Mouse (Mus musculus): ENCODE results near the gene Cdkn2c. TPM values are rescaled to one million over a fixed set of nuclear protein-coding genes. Genes with fewer than 3 reads are reported as not detected.
A peak's percentile ranks its signal among the peaks of the same experiment; 100 is the strongest.

Cdkn2c gene
- polyA plus RNA-seq, 1 experiment, result 124 TPM

GRCm38 (mm10) chr4:109664091-109664490, 2.9 kb downstream of the Cdkn2c start:
- Histone ChIP-seq H3K4me1 (ENCODE audit: control insufficient read depth, insufficient read depth, insufficient read length, low read length) (peaks cover under 1% of the 10 kb centered on the region; the same call in 1 of the 2 replicates), H3K4me3 (ENCODE audit: insufficient read depth, low read depth, low read length) (peak overlapping the region; percentile 60), H3K27ac (replicated peaks; ENCODE audit: low read depth, low read length) (peak overlapping the region; percentile 34; the same call in 1 of the 2 replicates)

- Histone ChIP-seq H3K27ac (replicated peaks; ENCODE audit: low read depth, low read length) (peak overlapping the region; percentile 28; the same call in 1 of the 2 replicates), H3K4me1 (ENCODE audit: control insufficient read depth, insufficient read depth, insufficient read length, low read length) (peaks cover 3% of the 10 kb centered on the region), H3K4me3 (ENCODE audit: insufficient read depth, low read depth, low read length) (peak overlapping the region; percentile 40)
Observed at GRCm38 (mm10) chr4:109662271-109662670, 4.7 kb downstream of the Cdkn2c start.

GRCm38 (mm10) chr4:109661183-109661582, 5.8 kb downstream of the Cdkn2c start:
- Histone ChIP-seq H3K4me1 (ENCODE audit: control insufficient read depth, insufficient read depth, insufficient read length, low read length) (peaks cover 3% of the 10 kb centered on the region), H3K4me3 (ENCODE audit: insufficient read depth, low read depth, low read length) (peak overlapping the region; percentile 38; the same call in 1 of the 2 replicates), H3K27ac (replicated peaks; ENCODE audit: low read depth, low read length) (peak overlapping the region; percentile 53)

GRCm38 (mm10) chr4:109660568-109660967, 6.4 kb downstream of the Cdkn2c start:
- Histone ChIP-seq H3K4me1 (ENCODE audit: control insufficient read depth, insufficient read depth, insufficient read length, low read length) (peaks cover 3% of the 10 kb centered on the region), H3K4me3 (ENCODE audit: insufficient read depth, low read depth, low read length) (no peak overlapping the region), H3K27ac (replicated peaks; ENCODE audit: low read depth, low read length) (no peak overlapping the region; the same call in 1 of the 2 replicates)

- H3K4me1 ChIP-seq (ENCODE audit: control insufficient read depth, insufficient read depth, insufficient read length, low read length), result peaks cover 3% of the 10 kb centered on the region
Observed at GRCm38 (mm10) chr4:109659571-109659970, 7.4 kb downstream of the Cdkn2c start.

GRCm38 (mm10) chr4:109658826-109659225, 8.2 kb downstream of the Cdkn2c start:
- Histone ChIP-seq H3K27ac (replicated peaks; ENCODE audit: low read depth, low read length) (peak overlapping the region; percentile 86), H3K4me1 (ENCODE audit: control insufficient read depth, insufficient read depth, insufficient read length, low read length) (peaks cover 3% of the 10 kb centered on the region), H3K4me3 (ENCODE audit: insufficient read depth, low read depth, low read length) (peak overlapping the region; percentile 90)

More at GRCm38 (mm10) chr4:109659571-109659970, 7.4 kb downstream of the Cdkn2c start:
- Histone ChIP-seq H3K27ac (replicated peaks; ENCODE audit: low read depth, low read length) (0 out of 2 replicates have a peak overlapping the region, but pooled peaks have one; percentile 33), H3K4me3 (ENCODE audit: insufficient read depth, low read depth, low read length) (no peak overlapping the region)

GRCm38 (mm10) chr4:109657851-109658500, 9.0 kb downstream of the Cdkn2c start:
- Histone ChIP-seq H3K27ac (replicated peaks; ENCODE audit: low read depth, low read length) (peak overlapping the region; percentile 86), H3K4me1 (ENCODE audit: control insufficient read depth, insufficient read depth, insufficient read length, low read length) (peaks cover 3% of the 10 kb centered on the region), H3K4me3 (ENCODE audit: insufficient read depth, low read depth, low read length) (peak overlapping the region; percentile 90)

- Histone ChIP-seq H3K4me1 (ENCODE audit: control insufficient read depth, insufficient read depth, insufficient read length, low read length) (peaks cover 3% of the 10 kb centered on the region), H3K27ac (replicated peaks; ENCODE audit: low read depth, low read length) (peak overlapping the region; percentile 86)
Observed at GRCm38 (mm10) chr4:109657021-109657850, 9.8 kb downstream of the Cdkn2c start.

GRCm38 (mm10) chr4:109656301-109656700, 10.7 kb downstream of the Cdkn2c start:
- H3K4me3 ChIP-seq (ENCODE audit: insufficient read depth, low read depth, low read length), result peak overlapping the region; percentile 90

More at GRCm38 (mm10) chr4:109657021-109657850, 9.8 kb downstream of the Cdkn2c start:
- H3K4me3 ChIP-seq (ENCODE audit: insufficient read depth, low read depth, low read length), result peak overlapping the region; percentile 90

GRCm38 (mm10) chr4:109655738-109656137, 11.3 kb downstream of the Cdkn2c start:
- Histone ChIP-seq H3K27ac (replicated peaks; ENCODE audit: low read depth, low read length) (peak overlapping the region; percentile 45), H3K4me3 (ENCODE audit: insufficient read depth, low read depth, low read length) (no peak overlapping the region), H3K4me1 (ENCODE audit: control insufficient read depth, insufficient read depth, insufficient read length, low read length) (peaks cover 3% of the 10 kb centered on the region)

More at GRCm38 (mm10) chr4:109656301-109656700, 10.7 kb downstream of the Cdkn2c start:
- peak overlapping the region; percentile 86 for H3K27ac ChIP-seq (replicated peaks; ENCODE audit: low read depth, low read length)
- H3K4me1 ChIP-seq (ENCODE audit: control insufficient read depth, insufficient read depth, insufficient read length, low read length), result peaks cover 3% of the 10 kb centered on the region

GRCm38 (mm10) chr4:109654701-109655100, 12.3 kb downstream of the Cdkn2c start:
- H3K27ac ChIP-seq (replicated peaks; ENCODE audit: low read depth, low read length), result no peak overlapping the region

GRCm38 (mm10) chr4:109653251-109653650, 13.7 kb downstream of the Cdkn2c start:
- H3K27ac ChIP-seq (replicated peaks; ENCODE audit: low read depth, low read length), result no peak overlapping the region
- no peaks in the 10 kb centered on the region for H3K4me1 ChIP-seq (ENCODE audit: control insufficient read depth, insufficient read depth, insufficient read length, low read length)
- H3K4me3 ChIP-seq (ENCODE audit: insufficient read depth, low read depth, low read length), result no peak overlapping the region

More at GRCm38 (mm10) chr4:109654701-109655100, 12.3 kb downstream of the Cdkn2c start:
- H3K4me1 ChIP-seq (ENCODE audit: control insufficient read depth, insufficient read depth, insufficient read length, low read length), result peaks cover 3% of the 10 kb centered on the region
- no peak overlapping the region for H3K4me3 ChIP-seq (ENCODE audit: insufficient read depth, low read depth, low read length)

GRCm38 (mm10) chr4:109649331-109649730, 17.7 kb downstream of the Cdkn2c start:
- Histone ChIP-seq H3K4me3 (ENCODE audit: insufficient read depth, low read depth, low read length) (no peak overlapping the region), H3K27ac (replicated peaks; ENCODE audit: low read depth, low read length) (no peak overlapping the region), H3K4me1 (ENCODE audit: control insufficient read depth, insufficient read depth, insufficient read length, low read length) (no peaks in the 10 kb centered on the region)

- H3K4me1 ChIP-seq (ENCODE audit: control insufficient read depth, insufficient read depth, insufficient read length, low read length), result no peaks in the 10 kb centered on the region
- H3K27ac ChIP-seq (replicated peaks; ENCODE audit: low read depth, low read length), result no peak overlapping the region
- H3K4me3 ChIP-seq (ENCODE audit: insufficient read depth, low read depth, low read length), result no peak overlapping the region
Observed at GRCm38 (mm10) chr4:109647281-109647680, 19.7 kb downstream of the Cdkn2c start.

GRCm38 (mm10) chr4:109641451-109641850, 25.5 kb downstream of the Cdkn2c start:
- peaks cover 11% of the 10 kb centered on the region for H3K4me1 ChIP-seq (ENCODE audit: control insufficient read depth, insufficient read depth, insufficient read length, low read length)
- H3K27ac ChIP-seq (replicated peaks; ENCODE audit: low read depth, low read length), result no peak overlapping the region
- H3K4me3 ChIP-seq (ENCODE audit: insufficient read depth, low read depth, low read length), result no peak overlapping the region
